Mouse (Mus musculus): ENCODE data around the gene Mrpl48. TPM values are rescaled to one million over a fixed set of nuclear protein-coding genes. Genes with fewer than 3 reads are reported as not detected.

Mrpl48 gene
- polyA plus RNA-seq, 1 experiment = 96.5 TPM

GRCm38 (mm10) chr7:100561861-100562587 is 46.1 kb downstream of the Mrpl48 start:
- DNase-seq = peak in 1 of 2 experiments; percentile 33
- Histone ChIP-seq H3K4me3 (replicated peaks; ENCODE audit: insufficient read depth, low read depth, low read length) (no peak overlapping the region), H3K27me3 (ENCODE audit: control insufficient read depth, insufficient read depth, low read length) (no peaks in the 10 kb centered on the region), H3K27ac (ENCODE audit: insufficient read depth, low read length) (peak overlapping the region; percentile 59), H3K4me1 (ENCODE audit: control insufficient read depth, insufficient read depth, low read length) (peaks cover 4% of the 10 kb centered on the region)
- no peak for TF ChIP-seq POLR2A (IDR thresholded peaks at IDR 0.05; ENCODE audit: borderline replicate concordance, insufficient read depth, low read length)
- no peak for TF ChIP-seq CTCF (IDR thresholded peaks at IDR 0.05; ENCODE audit: borderline replicate concordance, insufficient read depth, low read depth, low read length)
- WGBS = 51% methylated on average over 11 of the region's 11 CpGs

GRCm38 (mm10) chr7:100559331-100559730 is 48.8 kb downstream of the Mrpl48 start:
- Histone ChIP-seq H3K27ac (ENCODE audit: insufficient read depth, low read length) (no peak overlapping the region), H3K4me1 (ENCODE audit: control insufficient read depth, insufficient read depth, low read length) (peaks cover 4% of the 10 kb centered on the region), H3K4me3 (replicated peaks; ENCODE audit: insufficient read depth, low read depth, low read length) (no peak overlapping the region), H3K27me3 (ENCODE audit: control insufficient read depth, insufficient read depth, low read length) (no peaks in the 10 kb centered on the region)
- no peak for DNase-seq
- no peak for TF ChIP-seq CTCF (IDR thresholded peaks at IDR 0.05; ENCODE audit: borderline replicate concordance, insufficient read depth, low read depth, low read length)
- TF ChIP-seq POLR2A (IDR thresholded peaks at IDR 0.05; ENCODE audit: borderline replicate concordance, insufficient read depth, low read length) = no peak
- WGBS = 85% methylated on average over 4 of the region's 4 CpGs

- H3K27ac ChIP-seq (ENCODE audit: insufficient read depth, low read length) = no peak overlapping the region
- 95% methylated on average over 5 of the region's 5 CpGs for WGBS
These were observed 50.9 kb downstream of the Mrpl48 start for GRCm38 (mm10) chr7:100557241-100557640.

GRCm38 (mm10) chr7:100555431-100555951 is 52.6 kb downstream of the Mrpl48 start:
- no peak overlapping the region for H3K4me3 ChIP-seq (replicated peaks; ENCODE audit: insufficient read depth, low read depth, low read length)
- H3K4me1 ChIP-seq (ENCODE audit: control insufficient read depth, insufficient read depth, low read length) = peaks cover 4% of the 10 kb centered on the region; the same call in 1 of the 2 replicates
- 17% methylated on average over 13 of the region's 13 CpGs for WGBS
- TF ChIP-seq CTCF (IDR thresholded peaks at IDR 0.05; ENCODE audit: borderline replicate concordance, insufficient read depth, low read depth, low read length) = no peak
- no peak for TF ChIP-seq POLR2A (IDR thresholded peaks at IDR 0.05; ENCODE audit: borderline replicate concordance, insufficient read depth, low read length)
- DNase-seq = peak; percentile 57 to 64
- H3K27ac ChIP-seq (ENCODE audit: insufficient read depth, low read length) = peak overlapping the region; percentile 71
- H3K27me3 ChIP-seq (ENCODE audit: control insufficient read depth, insufficient read depth, low read length) = no peaks in the 10 kb centered on the region; the same call in 1 of the 2 replicates

More at GRCm38 (mm10) chr7:100557241-100557640, 50.9 kb downstream of the Mrpl48 start:
- Histone ChIP-seq H3K27me3 (ENCODE audit: control insufficient read depth, insufficient read depth, low read length) (no peaks in the 10 kb centered on the region; the same call in 1 of the 2 replicates), H3K4me3 (replicated peaks; ENCODE audit: insufficient read depth, low read depth, low read length) (no peak overlapping the region), H3K4me1 (ENCODE audit: control insufficient read depth, insufficient read depth, low read length) (peaks cover 4% of the 10 kb centered on the region)
- DNase-seq = no peak
- TF ChIP-seq POLR2A (IDR thresholded peaks at IDR 0.05; ENCODE audit: borderline replicate concordance, insufficient read depth, low read length) = no peak
- no peak for TF ChIP-seq CTCF (IDR thresholded peaks at IDR 0.05; ENCODE audit: borderline replicate concordance, insufficient read depth, low read depth, low read length)

- Histone ChIP-seq H3K4me3 (replicated peaks; ENCODE audit: insufficient read depth, low read depth, low read length) (no peak overlapping the region), H3K4me1 (ENCODE audit: control insufficient read depth, insufficient read depth, low read length) (peaks cover 9% of the 10 kb centered on the region), H3K27me3 (ENCODE audit: control insufficient read depth, insufficient read depth, low read length) (no peaks in the 10 kb centered on the region; the same call in 1 of the 2 replicates), H3K27ac (ENCODE audit: insufficient read depth, low read length) (no peak overlapping the region; the same call in 1 of the 2 replicates)
- TF ChIP-seq CTCF (IDR thresholded peaks at IDR 0.05; ENCODE audit: borderline replicate concordance, insufficient read depth, low read depth, low read length) (no peak), POLR2A (IDR thresholded peaks at IDR 0.05; ENCODE audit: borderline replicate concordance, insufficient read depth, low read length) (no peak)
- WGBS = 75% methylated on average over 5 of the region's 5 CpGs
- no peak for DNase-seq
These were observed 53.2 kb downstream of the Mrpl48 start for GRCm38 (mm10) chr7:100554939-100555338.

GRCm38 (mm10) chr7:100550338-100551007 is 57.6 kb downstream of the Mrpl48 start:
- H3K27ac ChIP-seq (ENCODE audit: insufficient read depth, low read length) = peak overlapping the region; percentile 64
- peak; percentile 49 to 66 for DNase-seq
- no peaks in the 10 kb centered on the region; the same call in 1 of the 2 replicates for H3K27me3 ChIP-seq (ENCODE audit: control insufficient read depth, insufficient read depth, low read length)
- H3K4me3 ChIP-seq (replicated peaks; ENCODE audit: insufficient read depth, low read depth, low read length) = no peak overlapping the region
- TF ChIP-seq POLR2A (IDR thresholded peaks at IDR 0.05; ENCODE audit: borderline replicate concordance, insufficient read depth, low read length) (no peak), CTCF (IDR thresholded peaks at IDR 0.05; ENCODE audit: borderline replicate concordance, insufficient read depth, low read depth, low read length) (peak; percentile 39; the same call in 1 of the 2 replicates)
- 8% methylated on average over 5 of the region's 5 CpGs for WGBS
- peaks cover 9% of the 10 kb centered on the region for H3K4me1 ChIP-seq (ENCODE audit: control insufficient read depth, insufficient read depth, low read length)

- H3K27me3 ChIP-seq (ENCODE audit: control insufficient read depth, insufficient read depth, low read length) = no peaks in the 10 kb centered on the region; the same call in 1 of the 2 replicates
- H3K4me3 ChIP-seq (replicated peaks; ENCODE audit: insufficient read depth, low read depth, low read length) = no peak overlapping the region
- DNase-seq = no peak
- TF ChIP-seq CTCF (IDR thresholded peaks at IDR 0.05; ENCODE audit: borderline replicate concordance, insufficient read depth, low read depth, low read length) = no peak
- TF ChIP-seq POLR2A (IDR thresholded peaks at IDR 0.05; ENCODE audit: borderline replicate concordance, insufficient read depth, low read length) = no peak
- no peak overlapping the region for H3K27ac ChIP-seq (ENCODE audit: insufficient read depth, low read length)
- H3K4me1 ChIP-seq (ENCODE audit: control insufficient read depth, insufficient read depth, low read length) = peaks cover 9% of the 10 kb centered on the region
- 83% methylated on average over 3 of the region's 3 CpGs for WGBS
These were observed 58.3 kb downstream of the Mrpl48 start for GRCm38 (mm10) chr7:100549796-100550195.

Measured in cerebellum, adult 2 months (tissue).